Mouse (Mus musculus) C2C12 (cell line): Measurements from ENCODE around the gene Mylk3.

Experiments
- CEBPB ChIP-seq: IDR thresholded peaks from one replicate; pipeline ENCODE4 v1.6.1; 2011; ENCODE audit warnings: low read depth, mild to moderate bottlenecking, control low read depth, moderate library complexity
- CTCF ChIP-seq: IDR thresholded peaks from one replicate; pipeline ENCODE4 v1.5.1; 2011; ENCODE audit not compliant: control insufficient read depth, insufficient read depth, insufficient read length
- FOSL1 ChIP-seq: IDR thresholded peaks from one replicate; pipeline ENCODE4 v1.8.0; 2011; ENCODE audit warnings: mild to moderate bottlenecking, low read length; ENCODE audit not compliant: poor library complexity, insufficient read depth, severe bottlenecking
- MAX ChIP-seq: IDR thresholded peaks from one replicate; pipeline ENCODE4 v1.6.1; 2011; ENCODE audit warnings: mild to moderate bottlenecking, control low read depth
- MYOD1 ChIP-seq: IDR thresholded peaks from one replicate; pipeline ENCODE4 v1.6.1; 2011; ENCODE audit warnings: low read depth; ENCODE audit not compliant: control insufficient read depth, insufficient read length
- MYOG ChIP-seq: IDR thresholded peaks from one replicate; pipeline ENCODE4 v1.6.1; 2011; ENCODE audit not compliant: control insufficient read depth, insufficient read length; ENCODE audit errors: extremely low read depth
- USF1 ChIP-seq: IDR thresholded peaks from one replicate; pipeline ENCODE4 v1.6.1; 2011; ENCODE audit warnings: low read depth, mild to moderate bottlenecking, control low read depth, moderate library complexity

DNA sequence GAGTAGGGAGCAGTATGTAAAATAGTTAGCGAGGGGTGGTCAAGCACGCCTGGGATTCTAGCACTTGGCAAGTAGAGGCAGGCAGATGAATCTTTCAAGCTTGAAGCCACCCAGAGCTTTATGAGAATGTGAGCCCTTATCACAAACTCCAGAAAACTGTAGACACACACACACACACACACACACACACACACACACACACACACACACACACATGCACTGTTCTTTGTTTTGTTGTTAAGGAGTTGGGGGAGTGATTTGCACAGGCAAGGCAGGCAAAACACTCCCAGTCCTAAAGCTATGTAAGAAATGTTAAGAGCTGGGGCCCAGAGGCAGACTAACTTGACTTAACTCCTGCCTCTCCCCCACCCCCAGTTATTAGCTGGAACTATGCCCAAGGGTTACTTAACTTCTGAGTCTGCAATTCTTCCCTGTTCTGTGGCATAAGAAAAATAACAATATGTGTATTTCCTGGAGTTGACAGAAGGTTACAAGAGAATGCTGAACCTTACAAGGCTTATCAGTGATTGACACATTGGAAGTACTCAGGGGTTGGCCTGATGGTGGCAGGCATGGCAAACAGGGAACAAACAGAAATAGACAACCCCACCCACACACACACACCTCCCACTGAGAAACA lies 6.9 kb downstream of the Mylk3 start:
- no peak for TF ChIP-seq CTCF
- no peak for TF ChIP-seq MYOG
- no peak for TF ChIP-seq MYOD1
- TF ChIP-seq USF1: no peak
- no peak for TF ChIP-seq CEBPB
- TF ChIP-seq MAX: no peak
- no peak for TF ChIP-seq FOSL1
